Mouse (Mus musculus): Measurements from ENCODE around the gene Leng8. TPM values are rescaled to one million over a fixed set of nuclear protein-coding genes. Genes with fewer than 3 reads are reported as not detected.
A peak's percentile ranks its signal among the peaks of the same experiment; 100 is the strongest.

Gene Leng8
- polyA plus RNA-seq, 2 experiments = 45.8 to 365 TPM

DNA sequence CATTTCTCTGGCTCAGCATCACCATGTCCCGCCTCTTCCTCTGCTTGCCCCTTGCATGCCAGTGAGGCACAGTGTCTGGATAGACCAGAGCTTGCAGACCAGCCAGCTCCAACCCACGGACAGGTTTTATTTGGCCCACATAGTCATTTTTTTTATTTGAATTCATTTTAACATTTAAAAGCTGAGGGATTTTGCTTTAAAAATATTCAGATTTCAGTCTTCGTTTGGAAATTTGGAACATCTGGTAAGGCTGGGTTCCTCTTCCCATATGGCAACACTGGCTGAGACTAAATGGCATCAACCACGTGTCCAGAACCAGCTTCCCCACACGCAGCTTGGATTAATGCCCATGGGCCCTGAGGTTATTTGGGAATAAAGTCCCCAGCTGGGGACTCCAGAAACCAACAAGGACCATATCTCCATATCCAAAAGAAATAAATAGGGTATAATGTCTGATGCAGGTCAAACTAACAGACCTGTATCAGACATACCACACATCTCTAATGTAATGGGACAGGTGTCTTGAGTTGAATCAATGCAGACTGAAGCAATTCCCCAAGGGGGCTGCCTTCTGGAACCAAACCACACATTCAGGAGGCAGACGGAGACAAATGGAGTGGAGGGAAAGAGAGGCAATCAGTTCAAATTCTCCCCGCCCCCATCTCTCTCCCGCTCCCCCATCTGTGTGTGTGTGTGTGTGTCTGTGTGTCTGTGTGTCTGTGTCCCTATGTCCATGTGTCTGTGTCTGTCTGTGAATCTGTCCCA is 19.6 kb upstream of the Leng8 start:
- 0 out of 2 replicates have a peak, but pooled peaks cover 5% of the 10 kb centered on the region for H3K4me1 ChIP-seq (ENCODE audit: control insufficient read depth, insufficient read depth, low read length)
- WGBS = 65% methylated on average over 8 of the region's 8 CpGs
- no peak overlapping the region for H3K27ac ChIP-seq (replicated peaks; ENCODE audit: low read depth, low read length)
- H3K4me2 ChIP-seq (replicated peaks; ENCODE audit: low read depth, low read length, severe bottlenecking) = no peak overlapping the region
- ATAC-seq (ENCODE audit: low FRiP score, low read depth) = no peak
- H3K4me3 ChIP-seq (replicated peaks; ENCODE audit: low read length) = no peak overlapping the region
- DNase-seq (ENCODE audit: low spot score) = no peak
- H3K36me3 ChIP-seq (ENCODE audit: control insufficient read depth, insufficient read depth, low read length) = no peaks in the 10 kb centered on the region
- peaks cover 24% of the 10 kb centered on the region for H3K27me3 ChIP-seq (ENCODE audit: control insufficient read depth, insufficient read depth, low read length)
- H3K9me3 ChIP-seq (ENCODE audit: control insufficient read depth, low read length) = no peaks in the 10 kb centered on the region
- no peak for TF ChIP-seq POLR2A (IDR thresholded peaks at IDR 0.05; ENCODE audit: borderline replicate concordance, extremely low read depth, insufficient read depth, insufficient read length)
- no peak overlapping the region for H3K9ac ChIP-seq (ENCODE audit: low read depth, low read length, severe bottlenecking)

DNA sequence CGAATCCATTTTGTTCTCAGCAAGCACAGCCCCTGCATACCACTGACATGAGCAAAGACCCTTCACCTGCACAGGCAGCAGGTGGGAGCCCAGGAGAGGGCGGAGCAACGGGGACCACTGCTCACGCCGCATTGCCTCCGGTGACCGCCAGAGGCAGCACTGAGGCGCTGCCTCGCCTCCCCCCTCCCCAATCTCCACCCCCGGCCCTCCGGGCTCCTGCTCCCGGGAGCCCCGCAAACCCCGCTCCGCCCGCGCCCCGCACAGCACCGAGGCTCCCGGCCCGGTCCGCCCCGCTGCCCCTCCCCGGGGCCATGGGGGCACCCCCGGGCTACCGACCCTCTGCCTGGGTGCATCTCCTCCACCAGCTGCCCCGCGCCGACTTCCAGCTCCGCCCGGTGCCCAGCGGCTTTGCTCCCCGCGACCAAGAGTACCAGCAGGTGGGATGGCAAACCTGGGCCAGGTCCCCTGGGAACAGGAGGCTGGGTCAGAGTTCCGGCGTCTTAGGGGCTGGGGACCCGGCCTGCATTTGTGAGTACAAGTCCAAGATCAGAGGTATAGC is 17.4 kb upstream of the Leng8 start, which contains the start of gene Ttyh1:
Gene Ttyh1, plus strand, starts transcription at position 65 of the 559 bp plus-strand sequence.
- Histone ChIP-seq H3K27ac (replicated peaks; ENCODE audit: low read depth, low read length) (no peak within 1 kb of the TSS), H3K36me3 (ENCODE audit: control insufficient read depth, insufficient read depth, low read length) (no peaks in the 10 kb centered on the region), H3K9me3 (ENCODE audit: control insufficient read depth, low read length) (no peaks in the 10 kb centered on the region), H3K4me2 (replicated peaks; ENCODE audit: low read depth, low read length, severe bottlenecking) (peak within 1 kb of the TSS; percentile 61), H3K4me1 (ENCODE audit: control insufficient read depth, insufficient read depth, low read length) (0 out of 2 replicates have a peak, but pooled peaks cover 5% of the 10 kb centered on the region), H3K4me3 (replicated peaks; ENCODE audit: low read length) (peak within 1 kb of the TSS; percentile 35), H3K9ac (ENCODE audit: low read depth, low read length, severe bottlenecking) (peak within 1 kb of the TSS; percentile 40; the same call in 1 of the 2 replicates), H3K27me3 (ENCODE audit: control insufficient read depth, insufficient read depth, low read length) (peaks cover 24% of the 10 kb centered on the region)
- no peak for ATAC-seq (ENCODE audit: low FRiP score, low read depth)
- TF ChIP-seq POLR2A (IDR thresholded peaks at IDR 0.05; ENCODE audit: borderline replicate concordance, extremely low read depth, insufficient read depth, insufficient read length) = no peak
- 1% methylated on average over 29 of the region's 37 CpGs for WGBS
- no peak for DNase-seq (ENCODE audit: low spot score)

DNA sequence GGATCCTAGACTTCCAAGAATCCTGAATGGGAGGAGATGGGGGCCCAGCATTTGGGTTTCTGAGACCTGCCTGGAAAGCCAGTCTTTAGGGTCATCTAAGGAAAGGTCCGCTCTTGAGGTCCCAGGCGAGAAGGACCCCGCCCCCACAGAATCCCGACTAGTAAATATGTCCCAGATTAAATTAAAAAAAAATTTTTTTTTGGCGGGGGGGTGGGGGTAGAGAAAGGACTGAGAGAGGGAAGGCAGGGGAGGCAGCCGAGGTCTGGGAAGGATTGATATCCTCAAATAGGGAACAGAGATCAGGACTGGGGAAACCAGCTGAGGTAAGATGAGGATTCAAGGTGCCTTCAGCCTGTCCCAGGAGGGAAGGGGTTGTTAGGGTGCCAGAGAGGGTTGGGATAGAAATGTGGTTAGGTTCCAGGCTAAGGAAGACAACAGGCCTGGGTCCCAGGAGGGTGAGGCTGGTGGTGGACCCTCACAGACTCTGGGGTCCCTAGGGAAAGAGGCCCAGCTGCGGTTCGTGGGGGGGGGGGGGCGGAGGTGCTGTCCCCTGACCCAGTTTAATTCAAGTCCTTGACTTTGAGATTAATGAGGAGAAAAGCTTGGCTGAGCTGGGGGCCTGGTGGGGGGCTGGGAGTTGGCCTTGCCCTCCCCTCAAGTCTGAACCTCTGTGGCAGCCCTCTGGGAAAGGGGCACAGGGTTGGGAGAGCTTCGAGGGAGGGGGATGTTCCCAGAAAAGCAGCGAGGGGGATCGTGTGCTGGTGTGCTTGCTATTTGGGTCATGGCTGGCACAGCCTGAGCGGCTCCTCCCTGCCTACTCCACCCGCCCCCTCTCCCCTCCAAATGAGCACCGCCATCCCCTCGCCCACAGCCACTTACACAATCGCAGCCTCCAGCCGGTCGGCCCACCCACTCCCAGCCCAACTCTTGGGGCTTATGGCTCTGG is 16.6 kb upstream of the Leng8 start:
- 17% methylated on average over 15 of the region's 19 CpGs for WGBS
- ATAC-seq (ENCODE audit: low FRiP score, low read depth) (no peak), DNase-seq (ENCODE audit: low spot score) (no peak)
- no peaks in the 10 kb centered on the region for H3K36me3 ChIP-seq (ENCODE audit: control insufficient read depth, insufficient read depth, low read length)
- H3K4me3 ChIP-seq (replicated peaks; ENCODE audit: low read length) = peak overlapping the region; percentile 35; the same call in 1 of the 2 replicates
- peak overlapping the region; percentile 61 for H3K4me2 ChIP-seq (replicated peaks; ENCODE audit: low read depth, low read length, severe bottlenecking)
- no peak for TF ChIP-seq POLR2A (IDR thresholded peaks at IDR 0.05; ENCODE audit: borderline replicate concordance, extremely low read depth, insufficient read depth, insufficient read length)
- H3K9ac ChIP-seq (ENCODE audit: low read depth, low read length, severe bottlenecking) = no peak overlapping the region
- 0 out of 2 replicates have a peak, but pooled peaks cover 5% of the 10 kb centered on the region for H3K4me1 ChIP-seq (ENCODE audit: control insufficient read depth, insufficient read depth, low read length)
- no peak overlapping the region for H3K27ac ChIP-seq (replicated peaks; ENCODE audit: low read depth, low read length)
- H3K9me3 ChIP-seq (ENCODE audit: control insufficient read depth, low read length) = no peaks in the 10 kb centered on the region
- H3K27me3 ChIP-seq (ENCODE audit: control insufficient read depth, insufficient read depth, low read length) = peaks cover 24% of the 10 kb centered on the region

- no peak overlapping the region for H3K4me2 ChIP-seq (replicated peaks; ENCODE audit: low read depth, low read length, severe bottlenecking)
- no peaks in the 10 kb centered on the region for H3K9me3 ChIP-seq (ENCODE audit: control insufficient read depth, low read length)
- TF ChIP-seq POLR2A (IDR thresholded peaks at IDR 0.05; ENCODE audit: borderline replicate concordance, extremely low read depth, insufficient read depth, insufficient read length) = no peak
- H3K27me3 ChIP-seq (ENCODE audit: control insufficient read depth, insufficient read depth, low read length) = peaks cover 24% of the 10 kb centered on the region
- ATAC-seq (ENCODE audit: low FRiP score, low read depth) (no peak), DNase-seq (ENCODE audit: low spot score) (no peak)
- no peak overlapping the region for H3K4me3 ChIP-seq (replicated peaks; ENCODE audit: low read length)
- WGBS = 46% methylated on average over 11 of the region's 11 CpGs
- H3K4me1 ChIP-seq (ENCODE audit: control insufficient read depth, insufficient read depth, low read length) = 0 out of 2 replicates have a peak, but pooled peaks cover 5% of the 10 kb centered on the region
- no peak overlapping the region for H3K9ac ChIP-seq (ENCODE audit: low read depth, low read length, severe bottlenecking)
- no peaks in the 10 kb centered on the region for H3K36me3 ChIP-seq (ENCODE audit: control insufficient read depth, insufficient read depth, low read length)
- H3K27ac ChIP-seq (replicated peaks; ENCODE audit: low read depth, low read length) = no peak overlapping the region
Measured at GRCm38 (mm10) chr7:4122076-4122768, 14.6 kb upstream of the Leng8 start.

Data from limb, embryonic 14.5 days (tissue).